Mouse (Mus musculus) fat pad, adult 2 months (tissue): ENCODE results near the gene Jmjd7.

Experiments used
- DNase-seq: peaks from one replicate; pipeline ENCODE4 v3.0.0-alpha.2; 2011; ENCODE audit warnings: low read depth, low spot score; ENCODE audit errors: extremely low read depth

Gene Jmjd7

DNA sequence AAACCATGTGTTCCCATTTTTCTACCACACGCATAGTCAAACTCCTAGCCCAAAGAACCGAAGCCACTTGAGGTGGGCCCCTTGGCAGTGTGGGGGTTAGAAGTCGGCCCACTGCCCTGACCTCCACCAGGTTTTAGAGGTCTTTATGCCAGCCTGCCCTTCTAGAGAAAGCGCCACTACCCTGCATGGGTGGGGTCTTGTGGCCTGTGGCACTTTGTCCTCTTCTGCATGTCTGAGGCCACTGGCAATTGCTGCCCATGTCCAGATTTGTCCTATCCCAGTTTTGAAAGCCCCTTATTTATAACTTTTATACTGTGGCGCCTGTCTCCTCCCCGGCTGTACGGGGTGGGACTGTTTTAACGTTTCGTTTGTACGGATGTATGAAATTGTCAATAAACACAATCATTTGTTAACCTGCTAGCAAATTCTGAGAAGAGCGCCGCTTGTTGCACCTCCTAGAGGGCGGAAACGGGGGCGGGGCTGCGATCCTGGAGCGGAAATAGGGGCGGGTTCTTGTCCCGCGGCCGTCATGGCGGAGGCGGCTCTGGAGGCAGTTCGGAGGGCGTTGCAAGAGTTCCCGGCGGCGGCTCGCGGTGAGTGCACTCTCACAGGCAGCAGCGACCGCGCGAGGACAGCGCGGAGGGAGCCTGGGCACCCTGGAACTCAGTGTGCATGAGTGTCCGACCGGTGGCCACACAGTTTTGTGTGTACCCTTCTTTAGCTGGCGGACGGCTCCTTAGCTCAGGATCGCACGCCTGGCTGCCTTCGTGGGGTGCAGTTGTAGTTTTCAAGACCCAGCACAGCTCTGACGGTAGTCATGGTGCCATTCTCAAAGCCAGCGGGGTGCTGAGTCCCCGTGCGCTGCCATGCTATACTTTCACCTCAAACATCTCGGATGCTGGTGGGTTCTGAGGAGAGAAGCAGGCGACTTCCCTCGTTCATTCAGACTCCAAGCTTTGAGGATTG lies at the start of gene Jmjd7, which contains the start of gene Gm28042:
Gene Jmjd7, plus strand, starts transcription at position 500 of the 966 bp plus-strand sequence.
Gene Gm28042, plus strand, starts transcription at position 510 of the 966 bp plus-strand sequence.
- DNase-seq, result peak; percentile 40

DNA sequence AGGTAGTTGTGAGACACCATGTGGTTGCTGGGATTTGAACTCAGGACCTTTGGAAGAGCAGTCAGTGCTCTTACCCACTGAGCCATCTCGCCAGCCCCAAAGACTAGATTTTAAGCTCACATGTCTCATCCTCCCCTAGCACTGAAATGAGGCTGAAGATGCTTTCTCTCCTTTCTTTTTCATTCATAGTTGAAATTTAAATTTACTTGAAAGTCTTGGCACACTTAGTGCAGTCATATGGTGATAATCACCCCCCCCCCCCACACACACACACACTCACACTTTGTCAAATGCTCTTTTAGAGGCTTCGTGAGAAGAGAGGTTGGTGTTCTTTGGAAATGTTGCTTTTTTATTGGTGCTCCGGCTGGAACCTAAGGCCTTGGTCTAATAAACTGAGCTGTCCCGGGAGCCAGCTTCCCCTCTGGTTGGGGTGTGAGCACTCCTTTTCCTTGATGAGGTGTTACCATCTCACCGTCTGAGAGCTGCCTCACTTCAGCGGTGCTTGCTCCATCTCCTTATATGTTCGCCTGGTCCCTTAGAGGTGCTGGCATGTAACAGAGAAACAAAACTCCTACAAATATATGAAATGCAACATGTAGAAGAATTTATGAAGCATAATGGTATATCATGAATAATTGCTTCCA lies 46.8 kb upstream of the Jmjd7 start:
- no peak for DNase-seq

DNA sequence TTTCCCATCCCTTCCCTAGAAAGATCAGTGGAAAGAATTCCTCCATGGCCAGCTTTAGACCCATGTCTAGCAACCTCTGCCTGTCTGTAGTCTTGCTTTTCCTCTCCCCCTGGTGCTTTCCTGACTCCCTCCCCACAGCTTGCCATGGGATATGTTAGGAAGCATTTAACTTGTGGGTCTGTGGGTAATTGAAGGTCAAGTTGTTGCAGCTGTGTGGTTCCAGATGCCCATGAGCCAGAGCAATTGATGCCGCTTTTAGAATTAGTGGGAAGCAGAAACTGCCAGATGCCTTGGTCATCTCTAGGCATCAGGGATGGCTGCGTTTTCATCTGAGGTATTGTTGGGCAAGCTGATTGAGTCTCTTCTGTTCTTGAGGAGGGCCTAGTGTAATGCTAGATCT lies 45.7 kb upstream of the Jmjd7 start:
- DNase-seq, result no peak

DNA sequence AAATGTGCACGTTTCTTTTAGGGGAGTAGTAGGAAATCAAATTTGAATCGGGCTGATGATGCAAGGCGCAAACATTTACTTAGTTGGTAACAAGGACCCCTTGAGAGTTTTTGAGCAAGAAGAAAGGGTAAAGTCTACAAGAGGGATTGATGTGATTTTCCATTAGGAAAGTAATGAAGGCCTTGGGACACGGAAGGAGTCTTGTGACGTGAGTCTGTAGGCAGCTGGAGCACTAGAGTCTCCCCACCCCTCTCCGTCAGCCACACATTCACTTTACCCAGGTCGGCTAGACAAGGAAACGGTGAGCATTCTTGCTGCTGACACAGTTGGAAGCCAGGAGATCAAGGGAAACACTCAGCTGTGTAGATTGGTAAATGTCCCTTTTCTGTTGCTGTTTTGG lies 41.4 kb upstream of the Jmjd7 start:
- DNase-seq, result no peak

DNA sequence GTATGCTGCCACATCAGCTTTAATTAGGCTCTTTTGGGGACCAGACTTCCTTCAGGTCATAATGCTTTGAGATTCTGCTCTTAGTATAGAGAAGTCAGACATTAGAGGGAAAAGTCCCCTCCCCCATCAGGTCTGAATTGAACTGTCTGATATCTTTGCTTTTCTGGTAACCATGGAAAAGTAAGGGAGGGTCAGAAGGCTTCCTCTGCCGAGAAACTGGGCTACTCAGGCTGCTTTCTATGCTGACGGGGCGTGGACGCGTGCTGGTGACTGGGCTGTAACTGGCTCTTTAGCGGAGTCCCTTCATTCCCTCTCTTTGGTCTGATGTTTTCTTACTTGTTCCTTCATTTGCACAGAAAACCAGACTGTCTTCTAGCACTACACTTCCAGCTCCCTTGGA lies 40.9 kb upstream of the Jmjd7 start:
- no peak for DNase-seq

- DNase-seq, result no peak
Observed at GRCm38 (mm10) chr2:119987441-119987840, 39.8 kb upstream of the Jmjd7 start.

DNA sequence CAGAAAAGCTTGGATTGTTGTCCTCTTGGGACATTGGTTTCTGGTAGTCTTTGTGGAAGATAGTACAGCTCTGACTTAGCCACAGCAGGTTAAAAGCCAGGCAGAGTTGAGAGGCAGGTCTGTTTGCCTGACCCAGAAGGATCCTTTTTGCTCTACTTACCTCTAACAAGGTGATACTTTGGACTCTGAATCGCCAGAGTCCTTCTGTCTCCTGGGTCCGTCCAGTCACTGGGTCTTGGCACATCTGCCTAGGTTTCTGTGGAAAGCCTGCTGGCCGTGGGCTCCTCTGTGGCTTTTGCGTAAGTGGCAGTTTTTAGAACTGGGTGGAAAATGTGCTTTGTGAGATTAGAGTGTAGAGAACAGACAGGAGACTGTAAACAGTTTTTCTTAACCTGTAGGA lies 38.3 kb upstream of the Jmjd7 start:
- DNase-seq, result no peak

- DNase-seq, result no peak
Observed at GRCm38 (mm10) chr2:119990881-119991280, 36.4 kb upstream of the Jmjd7 start.

DNA sequence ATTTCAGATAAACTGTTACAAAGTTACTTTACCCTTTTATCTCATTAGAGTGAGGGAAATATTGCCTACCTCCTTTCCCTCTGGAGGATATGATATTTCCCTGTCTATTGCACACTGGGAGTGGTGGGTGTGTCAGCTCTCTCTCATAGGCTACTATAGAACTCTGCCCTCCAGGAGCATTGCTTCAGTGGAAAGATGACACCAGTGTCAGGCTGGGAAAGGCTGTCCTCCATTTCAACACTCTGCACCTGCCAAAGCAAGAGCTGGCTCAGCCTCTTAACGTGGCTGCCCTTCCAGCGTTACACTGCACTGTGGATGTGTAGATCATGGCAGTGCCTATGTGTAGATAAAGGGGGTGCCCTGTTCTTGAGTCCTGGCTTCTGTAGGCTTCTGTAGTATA lies 34.9 kb upstream of the Jmjd7 start:
- DNase-seq, result peak; percentile 55

- DNase-seq, result no peak
Observed at GRCm38 (mm10) chr2:119993515-119993914, 33.8 kb upstream of the Jmjd7 start.

- no peak for DNase-seq
Observed at GRCm38 (mm10) chr2:119994839-119995238, 32.4 kb upstream of the Jmjd7 start.

GRCm38 (mm10) chr2:119995391-119996281 lies 31.6 kb upstream of the Jmjd7 start:
- DNase-seq, result peak; percentile 68

DNA sequence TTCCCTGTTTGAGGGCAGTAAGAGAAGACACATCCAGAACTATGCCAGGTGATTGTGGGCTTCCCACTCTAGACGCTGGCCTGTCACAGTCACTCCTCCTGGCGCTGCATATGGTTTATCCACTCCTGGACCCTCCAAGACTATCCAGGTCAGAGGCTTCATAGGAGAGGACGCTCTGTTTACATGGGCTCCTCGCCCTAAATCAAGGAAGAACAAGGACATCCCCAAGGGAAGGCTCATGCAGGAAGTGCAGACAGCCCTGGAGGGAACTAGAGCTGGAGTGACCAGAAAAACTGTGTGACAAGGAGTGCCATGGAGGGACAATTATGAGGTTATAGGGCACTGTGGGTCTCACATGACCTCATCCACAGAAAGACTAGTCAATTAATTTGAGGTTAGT lies 29.9 kb upstream of the Jmjd7 start:
- DNase-seq, result no peak

DNA sequence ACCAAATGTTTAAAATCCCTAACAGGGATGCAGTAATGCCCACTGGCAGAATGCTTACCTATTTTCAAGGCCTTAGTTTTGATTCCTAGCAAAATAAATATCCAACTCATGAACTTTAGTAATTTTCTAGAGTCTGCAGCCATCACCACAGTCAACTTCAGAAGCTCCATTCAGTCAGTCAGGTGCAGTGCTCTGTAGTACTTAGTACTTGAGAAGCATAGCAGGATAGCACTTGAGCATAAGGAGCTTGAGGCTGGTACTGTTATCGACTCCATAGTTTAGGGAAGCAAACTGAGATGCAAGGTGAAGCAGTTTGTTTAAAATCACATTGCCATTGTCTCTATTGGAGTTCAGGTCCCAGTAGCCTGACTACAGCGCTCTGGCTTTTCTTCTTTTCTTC lies 27.6 kb upstream of the Jmjd7 start:
- no peak for DNase-seq

DNA sequence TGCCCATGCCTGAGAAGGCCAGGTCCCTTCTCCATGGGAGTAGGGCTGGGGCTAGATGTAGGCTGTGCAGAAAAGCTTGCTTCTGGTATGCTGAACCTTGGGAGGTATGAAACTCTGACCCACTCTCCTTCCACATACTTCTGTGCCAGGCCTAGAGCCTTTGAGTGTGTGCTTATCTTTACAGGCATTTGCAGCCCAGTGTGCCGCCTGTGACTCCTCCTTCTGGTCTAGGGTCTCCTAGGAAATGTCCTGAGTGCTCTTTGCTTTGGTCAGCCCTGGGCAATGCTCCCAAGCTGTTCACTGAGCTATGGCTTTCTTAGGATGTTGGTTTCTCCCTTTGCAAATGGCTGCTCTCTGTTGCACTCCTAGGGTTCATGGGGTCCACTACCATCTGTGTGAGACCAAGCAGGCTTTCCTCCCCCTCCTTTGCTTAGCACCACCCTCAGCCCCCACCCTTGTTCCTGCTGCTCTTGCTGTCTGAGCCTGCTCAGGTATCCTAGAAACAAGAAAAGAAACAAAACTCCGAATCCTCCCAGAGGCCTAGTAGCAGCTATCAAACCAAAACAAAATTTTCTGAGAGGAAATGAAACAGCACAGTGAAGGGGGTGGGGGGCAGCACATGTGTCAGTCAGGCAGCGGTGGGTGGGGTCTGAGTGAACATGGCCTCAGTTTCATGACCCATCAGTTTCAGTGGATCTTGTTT lies 26.2 kb upstream of the Jmjd7 start:
- DNase-seq, result no peak

DNA sequence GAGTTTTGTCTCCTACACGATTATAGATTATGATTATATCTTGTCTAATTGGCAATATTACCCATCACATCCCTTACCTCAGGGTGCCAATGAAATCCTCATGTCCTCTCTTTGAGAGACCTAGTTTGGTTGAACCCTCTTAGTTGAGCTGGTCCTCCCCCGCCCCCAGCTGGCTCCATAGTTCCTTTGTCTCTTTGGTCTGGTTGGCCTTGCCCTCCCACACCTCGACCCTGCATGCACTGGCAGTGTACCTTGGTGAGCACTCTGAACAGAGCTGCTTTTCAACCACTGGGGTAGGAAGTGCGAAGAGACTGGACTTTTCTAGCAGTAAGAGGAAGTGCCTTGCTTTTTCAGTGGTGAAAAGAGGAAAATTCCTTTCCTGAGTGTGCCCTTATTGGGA lies 25.3 kb upstream of the Jmjd7 start:
- no peak for DNase-seq

DNA sequence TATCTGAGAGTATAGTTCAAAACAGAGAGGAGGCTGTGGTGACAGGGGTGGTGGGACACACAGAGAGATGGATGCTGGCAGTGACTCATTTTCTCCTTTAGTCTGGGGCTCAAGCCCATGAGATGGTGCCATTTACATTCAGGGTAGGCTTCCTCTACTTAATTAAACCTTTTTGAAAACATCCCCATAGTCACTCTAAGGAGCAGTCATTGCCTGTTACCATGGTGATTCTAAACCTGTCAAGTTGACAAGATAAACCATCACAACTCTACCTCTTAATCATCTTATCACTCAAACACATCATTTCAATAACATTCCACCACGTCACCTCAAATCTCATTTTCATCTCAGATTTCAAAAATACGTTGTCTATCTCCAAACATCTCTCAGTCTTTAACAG lies 23.3 kb upstream of the Jmjd7 start:
- no peak for DNase-seq

DNA sequence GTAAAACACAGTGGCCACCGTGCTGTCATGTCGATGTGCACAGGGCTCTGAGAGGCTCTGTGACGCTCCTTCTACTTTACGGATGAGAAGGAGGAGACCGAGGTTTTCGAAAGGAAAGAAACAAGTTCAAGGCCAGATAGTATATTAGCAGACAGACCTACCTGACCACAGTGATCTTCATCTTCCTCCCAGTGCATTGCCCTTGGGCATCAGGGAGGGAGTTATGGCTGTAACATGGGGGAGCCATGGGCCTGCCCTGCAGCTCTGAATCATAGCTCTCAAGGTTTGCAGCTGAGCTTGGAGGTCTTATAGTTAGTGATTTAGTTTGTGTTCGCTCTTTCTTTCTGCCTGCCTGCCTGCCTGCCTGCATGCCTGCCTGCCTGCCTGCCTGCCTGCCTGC lies 20.6 kb upstream of the Jmjd7 start:
- DNase-seq, result no peak

DNA sequence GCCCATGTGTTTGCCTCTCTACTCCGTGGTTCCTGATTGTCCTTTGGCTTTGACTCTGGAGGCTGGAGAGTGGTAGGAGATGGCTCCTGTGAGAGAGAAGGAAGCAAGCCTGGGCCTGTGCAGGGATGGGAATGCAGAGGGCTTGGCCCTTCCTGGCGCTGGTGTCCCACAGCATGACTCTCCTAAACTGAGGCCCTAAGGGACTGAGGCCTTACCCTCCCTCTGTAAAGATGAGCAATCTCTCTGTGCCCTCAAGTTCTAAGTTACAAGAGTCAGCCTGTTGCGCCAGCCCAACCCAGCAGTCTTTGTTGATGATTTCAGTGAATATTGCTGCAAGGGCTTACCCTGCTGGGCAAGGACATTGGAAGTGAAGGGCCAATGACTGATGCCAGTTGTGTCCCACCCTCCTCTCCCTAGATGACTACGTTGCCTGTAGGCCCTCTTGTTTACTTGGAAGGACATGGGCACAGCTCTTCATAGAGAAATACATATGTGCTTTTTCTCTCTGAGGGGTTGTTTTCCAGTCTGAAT lies 19.5 kb upstream of the Jmjd7 start:
- peak; percentile 80 for DNase-seq

- no peak for DNase-seq
Observed at GRCm38 (mm10) chr2:120008672-120009071, 18.6 kb upstream of the Jmjd7 start.
